Mouse (Mus musculus) MEL (cell line): ENCODE results near the gene Pck2.

Experiments
- CTCF ChIP-seq, 3 experiments: IDR thresholded peaks in 2 of 3; conservative IDR thresholded peaks in 1 of 3; 2 replicates each; pipeline ENCODE4 v1.5.1; 2011 to 2012; ENCODE audit warnings: low read length in 3 of 3, low read depth in 2 of 3, mild to moderate bottlenecking in 2 of 3, improper control_type of control experiment in 1 of 3, inconsistent platforms in 1 of 3, mixed read lengths in 1 of 3, moderate library complexity in 1 of 3; ENCODE audit not compliant: control insufficient read depth in 1 of 3, insufficient read depth in 1 of 3, poor library complexity in 1 of 3, severe bottlenecking in 1 of 3
- EP300 ChIP-seq, 2 experiments: IDR thresholded peaks; 2 replicates each; pipeline ENCODE4 v1.6.1; 2011; ENCODE audit warnings: improper control_type of control experiment in 2 of 2, low read length in 2 of 2, low read depth in 1 of 2, mild to moderate bottlenecking in 1 of 2
- GATA1 ChIP-seq: IDR thresholded peaks from 2 replicates; pipeline ENCODE4 v1.6.1; 2011; ENCODE audit warnings: low read depth, low read length, improper control_type of control experiment
- KAT2A ChIP-seq: conservative IDR thresholded peaks from 2 replicates; pipeline ENCODE4 v1.6.1; 2012; ENCODE audit warnings: low read depth, low read length, improper control_type of control experiment, inconsistent platforms
- MAFK ChIP-seq: IDR thresholded peaks from 2 replicates; pipeline ENCODE4 v1.6.1; 2011; ENCODE audit warnings: low read depth, mild to moderate bottlenecking, low read length, improper control_type of control experiment, borderline replicate concordance
- NRF1 ChIP-seq: IDR thresholded peaks from 2 replicates; pipeline ENCODE4 v1.6.1; 2014; ENCODE audit warnings: low read depth, mild to moderate bottlenecking, inconsistent platforms, low read length, improper control_type of control experiment, moderate library complexity; ENCODE audit not compliant: poor library complexity, insufficient read depth, severe bottlenecking
- POLR2A ChIP-seq, 2 experiments: IDR thresholded peaks; 2 replicates each; pipeline ENCODE4 v1.6.1; 2011 to 2012; ENCODE audit warnings: low read length in 2 of 2, mild to moderate bottlenecking in 2 of 2, control low read depth in 1 of 2, improper control_type of control experiment in 1 of 2, low read depth in 1 of 2, moderate library complexity in 1 of 2; ENCODE audit not compliant: control insufficient read depth in 1 of 2, insufficient read depth in 1 of 2, poor library complexity in 1 of 2
- POLR2AphosphoS2 ChIP-seq: IDR thresholded peaks from 2 replicates; pipeline ENCODE4 v1.6.1; 2011; ENCODE audit warnings: low read length, improper control_type of control experiment
- RAD21 ChIP-seq: IDR thresholded peaks from 2 replicates; pipeline ENCODE4 v1.6.1; 2011; ENCODE audit warnings: mild to moderate bottlenecking, low read depth, low read length, improper control_type of control experiment
- RCOR1 ChIP-seq: IDR thresholded peaks from 2 replicates; pipeline ENCODE4 v1.6.1; 2012; ENCODE audit warnings: low read depth, mild to moderate bottlenecking, inconsistent platforms, low read length, improper control_type of control experiment
- USF1 ChIP-seq: IDR thresholded peaks from 2 replicates; pipeline ENCODE4 v1.6.1; 2014; ENCODE audit warnings: low read depth, mild to moderate bottlenecking, inconsistent platforms, low read length, improper control_type of control experiment, moderate library complexity
- ZMIZ1 ChIP-seq: IDR thresholded peaks from 2 replicates; pipeline ENCODE4 v1.6.1; 2012; ENCODE audit warnings: low read depth, mild to moderate bottlenecking, inconsistent platforms, low read length, improper control_type of control experiment, moderate library complexity
- ZNF384 ChIP-seq: IDR thresholded peaks from 2 replicates; pipeline ENCODE4 v1.6.1; 2012; ENCODE audit warnings: low read depth, mild to moderate bottlenecking, inconsistent platforms, low read length, improper control_type of control experiment

GRCm38 (mm10) chr14:55497449-55497821 is 42.6 kb upstream of the Pck2 start:
- TF ChIP-seq POLR2A (IDR thresholded peaks at IDR 0.05; ENCODE audit: control insufficient read depth in 1 of 2, insufficient read depth in 1 of 2, low read depth in 1 of 2, low read length in 2 of 2, poor library complexity in 1 of 2), result no peak
- TF ChIP-seq EP300 (IDR thresholded peaks at IDR 0.05; ENCODE audit: low read depth in 1 of 2, low read length in 2 of 2), result no peak
- TF ChIP-seq ZMIZ1, result no peak
- TF ChIP-seq CTCF (IDR thresholded peaks at IDR 0.05 in 2 of 3, conservative IDR thresholded peaks at IDR 0.05 in 1 of 3; ENCODE audit: control insufficient read depth in 1 of 3, insufficient read depth in 1 of 3, low read depth in 2 of 3, low read length in 3 of 3, poor library complexity in 1 of 3, severe bottlenecking in 1 of 3), result peak; percentile 98 to 100 (median 98)
- TF ChIP-seq GATA1, result no peak
- TF ChIP-seq KAT2A, result no peak
- peak; percentile 96 for TF ChIP-seq RAD21
- no peak for TF ChIP-seq ZNF384
- no peak for TF ChIP-seq POLR2AphosphoS2
- no peak for TF ChIP-seq NRF1
- no peak for TF ChIP-seq RCOR1
- TF ChIP-seq MAFK, result no peak
- no peak for TF ChIP-seq USF1
